Mouse (Mus musculus) midbrain, embryonic 16.5 days (tissue): ENCODE data around the gene Gm10643. TPM values are rescaled to one million over a fixed set of nuclear protein-coding genes. Genes with fewer than 3 reads are reported as not detected.

Source experiments
- ATAC-seq: fragments of 200-750 bp; cut with Nextera tagmentation; 2 replicates; pipeline ENCODE4 v1.8.0; 2017; ENCODE audit warnings: moderate TSS enrichment
- H3K27ac ChIP-seq: fragments of 300-500 bp; sonication (generic); 2 replicates; pipeline ENCODE4 v1.5.1; 2014; ENCODE audit warnings: mild to moderate bottlenecking, low read length, mixed read lengths
- H3K27me3 ChIP-seq: fragments of 300-500 bp; sonication (generic); 2 replicates; pipeline ENCODE4 v1.6.1; 2014; ENCODE audit warnings: low read depth, low read length, mixed read lengths; ENCODE audit not compliant: control insufficient read depth, insufficient read depth
- H3K36me3 ChIP-seq: fragments of 300-500 bp; sonication (generic); 2 replicates; pipeline ENCODE4 v1.6.1; 2014; ENCODE audit warnings: mild to moderate bottlenecking, low read length, moderate library complexity, mixed read lengths; ENCODE audit not compliant: control insufficient read depth, insufficient read depth
- H3K4me1 ChIP-seq: fragments of 300-500 bp; sonication (generic); 2 replicates; pipeline ENCODE4 v1.6.1; 2014; ENCODE audit warnings: mild to moderate bottlenecking, low read length, mixed read lengths; ENCODE audit not compliant: control insufficient read depth, insufficient read depth
- H3K4me2 ChIP-seq: fragments of 300-500 bp; sonication (generic); 2 replicates; pipeline ENCODE4 v1.6.1; 2014; ENCODE audit warnings: mild to moderate bottlenecking, low read length, mixed read lengths
- H3K4me3 ChIP-seq: fragments of 300-500 bp; sonication (generic); 2 replicates; pipeline ENCODE4 v1.5.1; 2014; ENCODE audit warnings: low read depth, mild to moderate bottlenecking, low read length, moderate library complexity, mixed read lengths
- H3K9ac ChIP-seq: fragments of 300-500 bp; sonication (generic); 2 replicates; pipeline ENCODE4 v1.6.1; 2014; ENCODE audit warnings: low read depth, low read length, mixed read lengths
- H3K9me3 ChIP-seq: fragments of 300-500 bp; sonication (generic); replicated peaks from 2 replicates; pipeline ENCODE4 v1.6.1; 2014; ENCODE audit warnings: mild to moderate bottlenecking, low read length, mixed read lengths; ENCODE audit not compliant: control insufficient read depth, poor library complexity, severe bottlenecking
- WGBS: fragments of 180-500 bp; shearing (Covaris S2); extraction: QIAGEN DNeasy Blood & Tissue Kit; methylation state at CpG from one replicate; pipeline ENCODE4 v1.1.7; 2014; 5-methylcytosine and 5-hydroxymethylcytosine counted together
- microRNA counts: library from miRNA; unstranded; fragments of <30 nt; microRNA quantifications from one replicate; lab custom pipeline; 2016
- microRNA-seq: library from miRNA; unstranded; fragments of <30 nt; microRNA quantifications from one replicate; pipeline ENCODE4, GENCODE M21; 2017
- polyA plus RNA-seq: library from polyadenylated mRNA; unstranded; fragments of >200 nt; fragmentation: Nextera tagmentation; extraction: Ambion mirVana; gene quantifications from 2 replicates; pipeline ENCODE4 v1.2.1, GENCODE M21; 2015

Gm10643 gene
- polyA plus RNA-seq, 1 experiment from 2014 or later = 1.5 TPM

GRCm38 (mm10) chr8:84021096-84021495, 43.8 kb downstream of the Gm10643 start, which contains the start of gene Palm3:
Gene Palm3 (plus strand): TSS chr8:84021471.
- 9% methylated on average over 18 of the region's 18 CpGs for WGBS
- peaks cover 12% of the 10 kb centered on the region for H3K27me3 ChIP-seq
- no peaks in the 10 kb centered on the region for H3K9me3 ChIP-seq
- peaks cover 5% of the 10 kb centered on the region; the same call in 1 of the 2 replicates for H3K4me1 ChIP-seq
- no peak within 1 kb of the TSS for H3K27ac ChIP-seq
- no peaks in the 10 kb centered on the region for H3K36me3 ChIP-seq
- no peak for ATAC-seq
- no peak within 1 kb of the TSS for H3K9ac ChIP-seq
- H3K4me3 ChIP-seq = no peak within 1 kb of the TSS
- no peak within 1 kb of the TSS for H3K4me2 ChIP-seq

- Histone ChIP-seq H3K27me3 (peaks cover 12% of the 10 kb centered on the region), H3K4me2 (no peak overlapping the region), H3K9me3 (no peaks in the 10 kb centered on the region), H3K4me3 (no peak overlapping the region), H3K4me1 (no peaks in the 10 kb centered on the region; the same call in 1 of the 2 replicates), H3K36me3 (no peaks in the 10 kb centered on the region), H3K9ac (no peak overlapping the region), H3K27ac (no peak overlapping the region)
- WGBS = 86% methylated on average over 9 of the region's 9 CpGs
- no peak for ATAC-seq
Measured at GRCm38 (mm10) chr8:84019738-84020137, 45.2 kb downstream of the Gm10643 start.

DNA sequence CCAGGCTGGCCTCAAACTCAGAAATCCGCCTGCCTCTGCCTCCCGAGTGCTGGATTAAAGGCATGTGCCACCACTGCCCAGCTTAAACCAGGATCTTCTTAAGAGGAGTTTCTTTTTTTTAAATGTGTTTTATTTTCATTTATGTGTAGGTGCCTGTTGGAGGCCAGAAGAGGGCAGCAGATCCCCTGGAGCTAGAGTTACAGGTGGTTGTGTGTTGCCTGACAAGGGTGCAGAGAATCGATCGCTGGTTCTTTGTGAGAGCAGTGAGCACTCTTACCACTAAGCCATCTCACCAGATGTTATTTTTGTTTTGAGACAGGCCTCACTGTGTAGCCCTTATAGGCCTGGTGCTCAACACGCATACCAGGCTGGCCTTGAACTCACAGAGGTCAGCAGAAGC, 49.1 kb downstream of the Gm10643 start:
- H3K27me3 ChIP-seq = peaks cover 21% of the 10 kb centered on the region
- no peak overlapping the region for H3K27ac ChIP-seq
- no peaks in the 10 kb centered on the region for H3K36me3 ChIP-seq
- WGBS = 94% methylated on average over 5 of the region's 5 CpGs
- no peaks in the 10 kb centered on the region for H3K9me3 ChIP-seq
- no peak overlapping the region for H3K9ac ChIP-seq
- H3K4me1 ChIP-seq = peaks cover 16% of the 10 kb centered on the region
- H3K4me3 ChIP-seq = no peak overlapping the region
- H3K4me2 ChIP-seq = no peak overlapping the region
- ATAC-seq = no peak

MicroRNA genes within 50 kb of the gene (microRNA counts, 519-probe panel; counts per million panel counts)
- microRNA mmu-miR-709 (lab: Ali Mortazavi, UCI) = 1,838 counts per million, percentile 39 among the panel's probes with 10 or more counts

Small RNA genes within 50 kb of the gene (microRNA-seq; reads per million reads assigned to microRNA genes)
- gene Mir709 = not detected

Other genes with a start within 250 kb of the Gm10643 start
- 54.8 and 59.8 TPM in 2 replicates for gene Adgrl1, start 165.0 kb downstream of the Gm10643 start, polyA plus RNA-seq
- gene Gm10644, start 109.9 kb downstream of the Gm10643 start, polyA plus RNA-seq = 0.58 and 0.69 TPM in 2 replicates
- 6.1 and 6.7 TPM in 2 replicates for gene Asf1b, start 109.6 kb downstream of the Gm10643 start, polyA plus RNA-seq
- gene Prkaca, start 92.1 kb downstream of the Gm10643 start, polyA plus RNA-seq = 225 and 231 TPM in 2 replicates
- gene Samd1, start 67.5 kb downstream of the Gm10643 start, polyA plus RNA-seq = 5.4 and 6.3 TPM in 2 replicates
- 1.1 and 1.3 TPM in 2 replicates for gene 1700067K01Rik, start 63.6 kb downstream of the Gm10643 start, polyA plus RNA-seq
- 0.28 and 0.30 TPM in 2 replicates for gene 2210011C24Rik, start 53.0 kb downstream of the Gm10643 start, polyA plus RNA-seq
- 2.8 and 4.7 TPM in 2 replicates for gene Palm3, start 43.7 kb downstream of the Gm10643 start, polyA plus RNA-seq
- 0.26 and 0.47 TPM in 2 replicates for gene Il27ra, start 22.5 kb downstream of the Gm10643 start, polyA plus RNA-seq
- 0.72 and 1.9 TPM in 2 replicates for gene Rln3, start 20.1 kb downstream of the Gm10643 start, polyA plus RNA-seq
- gene Rfx1, start 1.7 kb upstream of the Gm10643 start, polyA plus RNA-seq = 11.3 and 11.7 TPM in 2 replicates
- 20.6 and 24.7 TPM in 2 replicates for gene Dcaf15, start 39.6 kb upstream of the Gm10643 start, polyA plus RNA-seq
- 0.53 and 0.70 TPM in 2 replicates for gene Podnl1, start 60.9 kb upstream of the Gm10643 start, polyA plus RNA-seq
- 55.7 and 64.8 TPM in 2 replicates for gene Cc2d1a, start 82.8 kb upstream of the Gm10643 start, polyA plus RNA-seq
- gene 4930432K21Rik, start 82.9 kb upstream of the Gm10643 start, polyA plus RNA-seq = 2.1 and 2.5 TPM in 2 replicates
- 6.6 and 7.1 TPM in 2 replicates for gene Nanos3, start 120.1 kb upstream of the Gm10643 start, polyA plus RNA-seq
- gene Zswim4, start 171.9 kb upstream of the Gm10643 start, polyA plus RNA-seq = 22.4 and 26.4 TPM in 2 replicates
- 229 and 244 TPM in 2 replicates for gene D8Ertd738e, start 184.6 kb upstream of the Gm10643 start, polyA plus RNA-seq
- gene Mri1, start 192.2 kb upstream of the Gm10643 start, polyA plus RNA-seq = 41.1 and 43.4 TPM in 2 replicates
- gene Ccdc130, start 205.2 kb upstream of the Gm10643 start, polyA plus RNA-seq = 23.0 and 25.4 TPM in 2 replicates